In the genomic region with DNA sequence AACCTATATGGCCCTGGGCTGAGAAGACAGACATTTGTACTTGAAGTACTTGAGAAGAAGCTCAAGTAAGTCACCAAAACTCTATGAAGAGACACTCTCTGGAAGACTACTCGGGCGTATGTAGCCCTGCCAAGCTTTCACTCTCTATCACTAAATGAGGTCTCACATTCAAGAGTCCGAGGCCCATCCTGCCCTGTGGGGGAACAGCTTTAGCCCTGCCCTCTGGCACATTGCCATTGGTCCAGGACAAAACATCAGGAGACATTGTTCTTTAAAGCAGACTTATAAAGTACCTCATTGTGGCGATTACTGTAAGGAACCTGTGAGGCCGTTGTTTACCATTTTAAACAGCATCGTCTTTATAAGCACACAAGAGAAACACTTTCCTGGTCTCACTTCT, we compare ENCODE assay signal across 17 mouse cellular contexts.
"Had no signal": no experiment of that assay in that cellular context is flagged by ENCODE, and none has a peak within 500 bp of the region (broad histone marks: within the 10 kb centered on the region; RNA-seq: fewer than 3 reads in every experiment).

No protein-coding gene starts in this region.

- H3K36me3 ChIP-seq: liver, embryonic 15.5 days; lung, embryonic 15.5 days; midbrain, embryonic 12.5 days; neural tube, embryonic 12.5 days had no signal

- DNase-seq: liver, postnatal 0 days; lung, adult 2 months; lung, postnatal 14 days; lung, postnatal 36 days; midbrain, embryonic 14.5 days; right cerebral cortex, postnatal 14 days; spleen, adult 18-20 months; thymus, adult 18-20 months; thymus, postnatal 14 days; thymus, postnatal 36 days had no signal

- ATAC-seq: liver, postnatal 0 days; lung, postnatal 0 days had no signal

- H3K9me3 ChIP-seq: liver, embryonic 15.5 days; lung, embryonic 15.5 days; megakaryocyte, embryonic 14.5 days; midbrain, embryonic 12.5 days; neural tube, embryonic 12.5 days had no signal

- H3K4me1 ChIP-seq: liver, embryonic 15.5 days; midbrain, embryonic 12.5 days; neural tube, embryonic 12.5 days had no signal

- H3K4me3 ChIP-seq: liver, embryonic 15.5 days; lung, embryonic 15.5 days; midbrain, embryonic 12.5 days; neural tube, embryonic 12.5 days had no signal

- H3K9ac ChIP-seq: liver, embryonic 15.5 days; liver, postnatal 0 days; lung, embryonic 15.5 days; midbrain, embryonic 12.5 days; neural tube, embryonic 12.5 days had no signal

- H3K27me3 ChIP-seq: liver, embryonic 15.5 days; lung, embryonic 15.5 days; megakaryocyte, embryonic 14.5 days; midbrain, embryonic 12.5 days; neural tube, embryonic 12.5 days had no signal

- H3K4me2 ChIP-seq: liver, embryonic 15.5 days; lung, embryonic 15.5 days; midbrain, embryonic 12.5 days; neural tube, embryonic 12.5 days had no signal

- H3K27ac ChIP-seq: liver, embryonic 15.5 days; lung, embryonic 15.5 days; macrophage; midbrain, embryonic 12.5 days; neural tube, embryonic 12.5 days had no signal
